Mouse (Mus musculus) liver, adult 2 months (tissue): ENCODE measurements around the gene Gsdma.

ENCODE experiments used
- CTCF ChIP-seq: fragments of 200-500 bp; IDR thresholded peaks from 2 replicates; pipeline ENCODE4 v1.5.1; 2011; ENCODE audit warnings: low read depth, low read length, control low read depth
- POLR2A ChIP-seq: fragments of 200-500 bp; IDR thresholded peaks from 2 replicates; pipeline ENCODE4 v1.6.1; 2011; ENCODE audit warnings: low read length, control low read depth; ENCODE audit not compliant: insufficient read depth; ENCODE audit errors: extremely low read depth

DNA sequence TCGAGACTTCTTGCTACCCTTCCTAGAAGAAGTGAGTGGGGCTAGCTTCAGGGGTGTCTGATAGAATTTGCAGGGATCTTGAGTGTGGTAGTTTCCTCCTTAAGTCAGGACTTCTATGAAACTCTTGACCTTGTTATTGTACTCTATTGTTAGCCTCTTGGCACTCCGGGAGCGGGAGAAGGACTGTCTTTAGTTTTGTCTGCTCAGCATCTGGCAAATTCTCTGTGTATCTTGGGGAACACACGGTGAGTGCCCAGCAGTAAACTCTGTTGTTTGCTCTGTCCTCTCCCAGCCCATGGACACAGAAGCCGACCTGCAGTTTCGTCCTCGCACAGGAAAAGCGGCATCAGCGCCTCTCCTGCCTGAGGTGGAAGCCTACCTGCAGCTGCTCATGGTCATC, 21.5 kb downstream of the Gsdma start:
- no peak for TF ChIP-seq CTCF
- TF ChIP-seq POLR2A = no peak
